Mouse (Mus musculus) lung, adult 18-20 months (tissue): ENCODE results near the gene Pla2g10.
"Not testable (repeated sequence)": the region's sequence is repeated elsewhere in the genome, so short reads cannot be mapped to it uniquely, and the experiment has no call there.

Experiments used
- DNase-seq, 2 experiments: peaks; one replicate each; pipeline ENCODE4 v3.0.0; 2022; ENCODE audit warnings: mixed read lengths in 2 of 2

Gene Pla2g10

DNA sequence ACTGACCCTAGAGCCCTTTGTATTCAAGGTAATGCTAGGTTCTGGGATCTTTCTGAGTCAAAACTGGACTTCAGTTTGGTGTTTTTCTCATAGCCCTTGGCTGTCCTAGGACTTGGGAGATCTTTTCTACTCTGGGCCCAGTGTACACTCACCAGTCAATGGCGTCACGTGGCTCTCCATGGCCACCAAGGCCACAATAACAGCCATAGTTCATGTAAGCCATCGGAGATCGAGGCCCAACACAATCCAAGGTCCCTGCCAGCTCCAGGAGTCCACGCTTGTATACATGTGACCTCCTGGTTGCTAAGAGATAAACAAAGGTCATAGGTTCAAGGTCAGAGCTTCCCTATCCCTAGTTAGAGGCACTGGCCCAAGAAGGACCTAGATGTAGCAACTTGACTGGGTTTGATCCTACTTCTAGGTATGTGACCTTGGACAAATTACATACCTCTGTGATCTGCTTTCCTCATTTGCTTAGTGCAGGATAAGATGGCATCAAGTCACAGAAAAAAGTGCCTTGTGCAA, 2.9 kb downstream of the Pla2g10 start:
- no peak for DNase-seq

DNA sequence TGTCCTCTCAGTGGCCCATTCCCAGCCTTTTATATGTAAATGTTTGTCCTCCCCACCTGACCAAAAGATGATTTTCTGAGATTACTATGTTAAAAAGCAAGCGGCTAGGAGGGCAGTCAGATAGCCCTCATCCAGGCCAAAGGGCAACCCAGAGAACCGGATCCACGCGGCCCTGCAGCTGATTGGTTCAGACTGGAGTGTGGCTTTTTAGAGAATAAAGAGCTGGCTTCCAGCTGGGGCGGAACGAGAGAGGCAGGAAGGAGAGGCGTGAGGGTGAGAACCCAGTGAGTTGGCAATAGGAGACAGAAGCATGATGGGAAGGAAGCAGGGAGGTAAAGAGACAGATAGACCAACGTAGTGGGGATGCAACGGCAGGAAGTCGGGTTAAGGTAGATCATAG, 7.8 kb downstream of the Pla2g10 start:
- no peak for DNase-seq

DNA sequence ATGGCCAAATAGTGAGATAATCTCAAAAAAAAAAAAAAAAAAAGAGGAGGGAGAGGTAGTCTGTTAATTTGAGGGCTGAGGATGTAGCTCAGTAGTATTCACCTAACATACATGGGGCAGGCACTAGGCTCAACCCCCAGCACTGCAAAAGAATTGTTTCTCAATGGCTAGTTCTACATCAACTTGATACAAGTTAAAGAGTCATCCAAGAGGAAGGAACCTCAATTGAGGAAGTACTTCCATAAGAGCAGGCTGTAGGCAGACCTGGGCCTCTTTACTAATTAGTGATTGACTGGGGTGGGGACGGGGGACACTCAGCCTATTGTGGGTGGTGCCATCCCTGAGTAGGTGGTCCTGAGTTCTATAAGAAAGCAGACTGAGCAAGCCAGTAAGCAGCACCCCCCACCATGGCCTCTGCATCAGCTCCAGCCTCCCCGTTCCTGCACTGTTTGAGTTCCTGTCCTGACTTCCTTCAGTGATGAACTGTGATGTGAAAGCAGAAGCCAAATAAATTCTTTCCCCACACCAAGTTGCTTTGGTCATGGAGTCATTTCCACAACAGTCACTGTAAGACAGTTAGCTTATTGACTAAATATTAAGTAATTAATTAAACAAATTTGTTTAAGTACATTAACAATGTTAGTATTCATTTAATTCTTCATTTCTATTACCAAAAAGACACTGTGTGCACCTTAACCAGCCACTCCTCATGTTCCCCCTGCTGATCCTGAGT, 13.8 kb downstream of the Pla2g10 start:
- no peak for DNase-seq

DNA sequence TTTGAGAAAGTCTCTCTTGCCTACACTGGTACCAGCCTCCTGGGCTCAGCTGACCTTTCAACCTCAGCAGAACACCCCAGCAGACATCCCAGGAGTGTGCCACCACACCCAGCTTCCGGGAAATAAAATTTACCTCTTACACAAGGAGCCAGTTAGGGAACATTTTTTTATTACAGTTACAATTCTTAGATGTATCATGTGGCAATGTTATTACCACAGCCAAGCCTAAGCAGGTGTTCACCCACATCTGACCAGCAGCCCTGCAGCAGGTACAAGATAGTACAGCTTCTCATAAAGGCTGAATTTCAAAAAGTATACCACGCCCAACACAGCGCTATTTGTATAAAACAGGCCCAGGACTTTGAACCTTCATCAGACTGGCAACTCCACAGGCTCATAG, 15.9 kb downstream of the Pla2g10 start:
- no peak for DNase-seq

DNA sequence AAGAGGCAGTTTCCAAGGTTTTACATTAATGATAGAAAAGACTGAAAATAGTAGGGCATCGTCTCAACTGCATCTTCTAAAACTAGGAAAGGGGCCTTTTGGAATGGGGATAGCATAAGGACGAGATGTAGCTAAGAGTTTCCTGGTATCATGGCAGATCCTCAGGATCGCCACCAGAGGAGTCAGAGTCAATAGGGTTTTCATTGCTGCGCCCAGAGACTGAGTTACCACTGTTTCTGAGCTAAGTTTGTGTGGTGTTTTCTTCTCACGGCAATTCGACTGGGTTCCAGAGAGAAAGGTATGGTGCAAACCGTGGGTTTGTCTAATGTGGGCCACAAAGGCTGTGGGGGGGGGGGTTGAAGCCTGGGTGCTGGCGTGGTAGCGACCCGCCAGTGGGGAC, 26.1 kb downstream of the Pla2g10 start:
- no peak for DNase-seq

DNA sequence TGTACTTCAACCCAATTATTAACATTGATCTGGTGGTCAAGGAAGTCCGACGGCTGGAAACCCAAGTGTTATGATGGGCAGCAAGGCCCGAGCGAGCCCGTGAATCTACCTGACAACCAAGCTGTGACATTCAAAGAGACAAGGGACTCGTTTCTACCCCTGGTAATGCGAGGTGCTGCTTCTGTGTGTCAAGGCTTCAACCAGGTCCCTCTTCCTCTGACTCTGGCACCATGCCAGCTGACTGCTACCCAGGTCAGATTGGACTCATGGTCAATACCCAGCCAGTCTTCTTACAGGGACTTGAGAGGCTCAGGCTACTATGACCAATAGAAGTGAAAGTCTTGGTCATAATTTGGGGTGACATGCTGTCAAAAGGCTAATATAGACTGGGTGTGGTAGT, 28.6 kb downstream of the Pla2g10 start:
- DNase-seq, result no peak

DNA sequence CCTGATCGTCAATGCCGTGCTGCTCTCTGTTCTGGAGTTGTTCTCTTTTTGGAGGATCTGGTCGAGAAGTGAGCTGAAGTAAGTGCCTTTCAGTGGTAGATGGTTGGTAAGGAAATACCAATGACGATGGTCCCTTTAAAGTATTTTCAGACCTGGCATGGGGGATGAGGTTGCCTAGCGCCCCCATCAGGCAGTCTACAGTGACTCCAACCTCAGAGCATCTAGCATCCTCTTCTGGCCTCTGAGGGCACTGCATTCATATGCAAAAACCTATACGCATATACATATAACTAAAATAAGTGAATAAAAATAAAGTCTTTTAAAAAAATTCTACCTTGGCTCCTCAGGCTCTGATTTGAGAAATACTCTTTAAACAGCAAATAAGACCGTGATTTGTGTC, 31.8 kb downstream of the Pla2g10 start:
- DNase-seq, result no peak

GRCm38 (mm10) chr16:13678601-13679319, 52.0 kb downstream of the Pla2g10 start:
- DNase-seq, result no peak

DNA sequence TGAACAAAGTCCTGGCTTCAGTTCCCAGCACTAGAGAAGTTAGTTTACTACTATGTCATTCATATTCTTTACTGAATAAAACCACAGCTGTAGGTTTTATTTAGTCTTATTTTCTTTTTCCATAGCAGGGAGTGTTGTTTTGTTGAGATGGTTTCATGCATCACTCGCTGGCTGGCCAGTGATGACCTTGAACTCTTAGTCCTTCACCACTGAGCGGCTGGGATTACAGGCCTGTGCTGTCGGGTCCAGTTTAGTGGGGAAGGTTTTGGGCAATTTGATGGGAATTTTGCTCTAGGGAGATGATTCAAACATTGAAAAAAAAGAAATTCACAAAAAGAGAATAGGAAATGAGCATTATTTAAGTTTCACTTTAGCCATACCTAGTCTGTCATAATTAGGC, 56.3 kb downstream of the Pla2g10 start:
- no peak for DNase-seq

- no peak for DNase-seq
Measured at GRCm38 (mm10) chr16:13673114-13673513, 57.7 kb downstream of the Pla2g10 start.

GRCm38 (mm10) chr16:13672386-13672898, 58.3 kb downstream of the Pla2g10 start:
- DNase-seq, result peak; percentile 81 to 87

DNA sequence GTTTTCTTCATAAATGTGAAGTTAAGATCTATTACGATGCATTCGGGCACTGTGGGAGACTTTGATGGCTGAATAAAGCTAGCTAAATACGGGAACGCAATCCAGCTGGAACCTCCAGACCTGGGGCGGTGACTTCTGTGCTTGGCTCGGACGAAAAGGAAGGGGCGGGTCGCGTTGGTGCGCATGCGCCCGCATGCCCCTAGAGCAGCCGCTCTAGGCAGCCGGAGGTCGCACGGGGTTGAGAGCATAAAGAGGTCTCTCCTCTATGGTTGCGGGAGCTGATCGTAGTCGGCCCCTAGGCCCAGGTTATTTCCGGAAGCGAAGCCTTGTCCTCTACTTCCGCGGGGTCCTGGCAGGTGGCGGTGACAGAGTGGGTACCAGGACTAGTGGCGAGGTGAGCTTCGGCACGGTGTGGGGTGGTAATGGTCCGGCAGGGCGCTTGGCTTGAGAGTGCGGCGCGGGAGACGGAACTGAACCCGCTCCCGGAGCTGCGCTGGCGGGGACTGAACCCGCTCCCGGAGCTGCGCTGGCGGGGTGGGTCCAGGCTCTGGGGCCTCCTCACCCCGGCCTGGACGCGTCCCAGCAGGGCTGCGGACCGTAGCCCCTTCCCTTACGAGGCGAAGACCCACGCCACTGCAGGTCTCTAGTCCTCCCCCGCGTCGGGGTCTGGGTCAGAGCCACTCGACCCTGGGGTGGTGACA, 58.9 kb downstream of the Pla2g10 start, which contains the start of the genes Bfar and 3110001I22Rik:
Gene Bfar (plus strand): TSS at position 174 of the 701 bp plus-strand sequence.
Gene 3110001I22Rik (plus strand): TSS at position 245 of the 701 bp plus-strand sequence.
- peak; percentile 92 to 93 for DNase-seq

DNA sequence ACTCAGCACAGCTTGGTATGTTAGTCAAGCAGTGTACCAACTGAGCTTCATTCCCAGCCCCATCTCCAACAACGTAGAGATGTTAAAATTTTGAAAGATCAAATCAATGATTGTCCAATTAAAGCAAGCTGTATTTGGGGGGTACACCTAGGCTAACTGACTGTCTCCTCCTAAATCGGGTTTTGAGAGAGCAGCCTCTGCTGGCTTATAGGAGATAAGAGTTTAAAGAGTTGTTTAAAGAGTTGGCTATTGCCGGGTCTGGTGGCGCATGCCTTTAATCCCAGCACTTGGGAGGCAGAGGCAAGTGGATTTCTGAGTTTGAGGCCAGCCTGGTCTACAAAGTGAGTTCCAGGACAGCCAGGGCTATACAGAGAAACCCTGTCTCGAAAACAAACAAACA, 59.9 kb downstream of the Pla2g10 start:
- not testable (repeated sequence) for DNase-seq

GRCm38 (mm10) chr16:13669282-13669681, 61.5 kb downstream of the Pla2g10 start:
- DNase-seq, result no peak

- no peak for DNase-seq
Measured at GRCm38 (mm10) chr16:13668402-13669108, 62.2 kb downstream of the Pla2g10 start.

GRCm38 (mm10) chr16:13667878-13668343, 62.9 kb downstream of the Pla2g10 start, which contains the start of gene Parn:
Gene Parn (minus strand): TSS chr16:13668170.
- DNase-seq, result peak; percentile 93 to 95
